Mouse (Mus musculus) embryo, embryonic 11 days (tissue): Measurements from ENCODE around the gene Myo1d.

Source experiments
- DNase-seq: peaks from one replicate; pipeline ENCODE4 v3.0.0-alpha.2; 2015

Myo1d gene

DNA sequence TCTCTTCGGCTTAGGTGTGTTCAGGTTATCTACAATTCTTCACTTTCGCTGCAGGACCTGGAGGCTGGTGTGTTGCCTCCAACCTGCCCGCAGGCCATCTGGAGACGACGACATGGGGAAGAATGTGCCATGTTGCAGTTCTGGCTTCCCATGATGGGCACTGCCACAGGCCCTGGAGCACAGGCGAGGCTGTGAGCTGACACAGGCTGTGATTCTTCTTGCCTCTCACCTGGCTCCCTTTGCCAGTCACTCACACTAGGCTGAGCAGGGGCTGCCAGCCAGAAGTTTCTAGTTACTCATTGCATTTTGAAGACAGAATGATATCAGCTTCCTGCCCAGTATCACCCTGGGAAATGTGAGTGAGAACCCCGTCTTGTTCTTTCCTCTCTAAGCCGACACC is 250.7 kb downstream of the Myo1d start:
- no peak for DNase-seq

DNA sequence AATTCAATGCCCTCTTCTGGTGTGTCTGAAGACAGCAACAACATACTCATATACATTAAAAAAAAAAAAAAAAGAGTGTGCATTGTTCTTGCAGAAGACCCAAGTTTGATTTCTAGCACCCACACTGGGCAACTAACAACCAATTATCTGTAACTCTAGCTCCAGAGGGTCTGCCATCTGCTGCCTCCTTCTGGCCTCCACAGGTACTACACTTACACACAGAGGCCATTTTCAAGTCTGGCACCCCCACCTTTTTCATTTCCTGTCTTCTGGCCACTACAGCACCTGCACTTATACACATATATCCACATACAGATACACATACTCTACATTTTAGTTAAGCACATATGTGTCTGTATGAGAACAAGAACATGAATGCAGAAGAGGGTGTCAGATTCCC is 252.1 kb downstream of the Myo1d start:
- no peak for DNase-seq

DNA sequence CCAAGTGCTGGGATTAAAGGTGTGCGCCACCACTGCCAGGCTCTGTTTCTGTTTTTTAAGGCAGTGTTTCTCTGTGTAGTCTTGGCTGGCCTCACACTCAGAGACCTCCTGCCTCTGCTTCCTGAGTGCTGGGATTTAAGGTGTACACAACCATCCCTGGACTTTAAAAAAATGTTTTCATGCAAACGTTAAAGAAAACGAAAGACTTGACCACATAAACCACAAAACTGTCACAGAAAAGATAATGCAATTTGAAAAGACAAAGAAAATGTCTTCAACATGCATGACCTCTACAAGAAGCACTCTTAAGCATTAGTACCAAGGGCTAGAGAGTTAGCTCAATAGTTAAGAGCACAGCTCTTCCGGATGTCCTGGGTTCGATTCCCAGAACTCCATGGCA is 255.6 kb downstream of the Myo1d start:
- DNase-seq, result no peak

DNA sequence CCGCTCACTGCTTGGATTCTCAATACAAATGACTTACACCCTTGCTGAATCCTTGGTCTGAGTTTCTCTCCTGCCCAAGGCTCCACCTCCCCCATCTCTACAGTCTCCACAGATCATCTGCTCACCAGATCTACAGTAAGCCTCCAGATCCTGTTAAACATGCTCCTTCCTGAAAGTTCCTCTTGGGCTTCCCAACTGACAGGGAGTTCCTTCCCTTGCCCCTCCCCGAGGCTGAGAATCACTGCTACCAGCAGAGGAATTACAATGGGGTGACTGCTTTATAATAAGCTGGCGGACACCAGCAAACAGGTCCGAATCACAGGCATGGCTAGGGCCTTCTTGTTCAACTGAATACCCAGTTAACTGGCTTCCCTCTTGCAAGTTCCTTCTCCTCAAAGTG is 256.4 kb downstream of the Myo1d start:
- no peak for DNase-seq

DNA sequence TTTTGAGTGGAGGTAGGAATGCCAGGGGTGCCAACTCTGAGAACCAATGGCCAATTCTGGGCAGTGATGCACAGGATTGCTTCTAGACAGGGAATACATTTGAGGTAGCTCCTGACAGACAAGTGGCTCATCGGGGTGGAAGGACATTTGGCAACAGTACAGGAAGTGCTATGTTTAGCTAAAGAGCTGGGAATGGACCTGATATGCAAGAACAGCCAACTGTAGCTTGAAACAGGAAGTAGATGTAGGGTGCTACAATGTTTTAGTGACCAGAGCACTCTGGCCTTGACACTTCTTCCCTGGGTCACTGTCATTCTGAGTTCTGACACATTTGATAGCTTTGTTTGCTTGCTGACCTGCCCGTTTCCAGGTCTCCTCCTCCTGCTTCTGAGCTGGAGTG is 257.0 kb downstream of the Myo1d start:
- no peak for DNase-seq

DNA sequence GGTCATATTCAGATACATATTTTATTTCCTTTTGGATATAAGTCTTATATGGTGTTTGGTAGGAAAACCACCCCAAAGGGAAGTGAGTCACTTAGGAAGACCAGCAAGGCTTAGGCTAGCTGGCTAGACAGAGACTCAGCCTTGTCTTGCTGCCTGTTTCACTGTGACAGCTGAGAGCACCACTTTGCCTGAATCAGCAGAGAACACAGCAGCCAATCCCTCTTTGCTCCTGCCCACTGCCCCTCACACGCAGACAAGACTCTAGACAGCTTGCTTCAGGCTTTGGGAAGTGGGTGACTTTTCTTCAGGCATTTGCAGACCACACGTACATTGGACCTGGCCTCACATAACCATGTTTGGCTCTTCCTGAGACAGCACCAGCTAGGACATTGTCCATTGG is 258.7 kb downstream of the Myo1d start:
- no peak for DNase-seq

DNA sequence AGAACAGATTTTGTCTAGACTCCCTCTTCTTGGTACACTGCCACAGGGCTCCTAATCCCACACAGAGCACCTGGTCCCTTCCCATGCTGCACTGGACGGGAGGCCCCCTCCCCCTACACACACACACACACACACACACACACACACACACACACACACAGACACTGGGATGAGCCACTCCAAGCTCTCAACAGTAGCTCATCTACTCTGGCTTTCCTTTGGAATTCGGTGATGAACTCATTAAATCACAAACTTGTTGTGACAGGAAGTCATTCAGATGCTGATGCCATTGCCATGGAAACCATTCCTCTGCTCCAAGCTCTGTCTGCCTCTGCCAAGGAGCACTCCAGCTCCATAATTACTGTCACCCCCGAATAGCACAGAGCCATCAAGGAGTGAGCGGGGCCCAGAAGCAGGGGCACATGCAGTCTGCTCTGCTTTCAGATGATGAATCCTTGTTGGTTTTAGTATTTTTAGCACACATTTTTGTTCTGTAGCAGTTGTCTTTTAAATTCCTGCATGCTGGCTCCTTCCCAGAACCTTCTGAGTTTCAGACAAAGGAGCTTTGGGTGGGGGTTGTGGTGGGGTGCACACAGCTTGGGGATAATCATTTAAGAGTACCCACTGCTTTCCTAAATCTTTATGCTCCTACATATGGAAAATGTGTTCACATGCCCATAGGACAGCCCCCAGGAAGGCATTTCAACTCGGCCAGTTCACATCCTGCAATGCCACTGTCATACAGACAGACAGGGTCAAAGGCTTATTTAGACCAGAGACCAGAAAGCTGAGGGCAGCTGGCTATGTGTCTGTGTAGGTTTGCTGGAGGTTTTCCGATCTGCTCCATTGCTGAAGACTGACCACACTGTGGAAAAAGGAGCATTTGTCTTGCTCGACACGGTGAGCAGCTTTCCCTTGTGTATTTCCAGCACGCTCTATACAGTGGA is 261.1 kb downstream of the Myo1d start:
- DNase-seq, result peak; percentile 82

DNA sequence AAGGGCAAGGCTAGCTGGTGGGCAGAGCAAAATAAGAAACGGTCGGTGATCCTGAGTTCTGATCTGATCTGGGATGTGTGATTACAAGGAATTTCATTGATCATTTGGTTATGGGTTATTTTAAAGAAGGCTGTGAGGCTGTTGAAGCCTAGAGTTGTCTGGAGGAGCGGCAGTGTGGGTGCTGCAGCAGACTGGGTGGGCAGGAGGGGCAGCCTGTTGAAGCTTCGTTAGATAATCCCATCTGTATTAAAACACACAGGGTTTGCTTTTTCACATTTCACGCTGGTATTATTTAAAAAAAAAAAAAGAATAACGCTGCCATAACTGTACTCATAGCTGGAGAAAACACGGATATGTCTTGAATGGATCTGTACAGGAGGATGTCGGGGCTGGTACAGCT is 263.9 kb downstream of the Myo1d start:
- no peak for DNase-seq

DNA sequence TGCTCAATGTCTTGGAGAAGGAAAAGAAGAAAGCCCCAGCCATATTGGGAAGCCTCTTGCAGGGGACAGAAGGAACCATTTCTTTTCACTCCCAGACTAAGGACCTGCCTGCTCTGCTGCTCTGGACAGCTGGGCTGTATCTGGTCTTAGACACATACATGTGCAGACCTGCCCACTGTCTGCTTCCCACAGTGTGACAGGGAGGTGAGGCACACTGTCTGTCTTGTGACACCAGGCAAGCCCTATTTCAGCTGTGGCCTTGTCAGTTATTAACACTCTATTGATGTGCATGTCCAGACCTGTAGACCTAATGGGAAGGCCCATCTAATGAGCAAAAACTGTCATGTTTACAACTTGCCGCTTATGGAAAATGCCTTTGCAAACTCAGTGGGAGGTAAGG is 264.5 kb downstream of the Myo1d start:
- DNase-seq, result no peak

DNA sequence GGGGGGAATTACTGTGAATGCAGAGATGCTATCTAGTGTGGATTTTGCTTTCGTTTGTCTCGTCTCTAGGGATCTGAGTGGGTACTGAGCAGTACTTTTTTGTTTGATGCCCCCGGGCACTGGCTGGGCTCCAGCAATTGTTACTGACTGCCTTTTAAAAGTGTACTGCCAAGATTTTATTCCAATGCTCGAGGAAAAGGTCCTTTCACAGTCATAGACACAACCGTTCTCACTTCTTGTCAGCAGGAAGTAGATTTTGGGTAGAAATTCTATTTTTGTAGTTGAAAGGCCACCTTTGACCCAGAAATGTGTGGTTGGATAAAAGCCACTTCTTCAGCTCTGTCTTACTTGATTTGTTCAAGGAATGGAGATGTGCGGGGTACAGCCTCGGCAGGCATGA is 266.0 kb downstream of the Myo1d start:
- no peak for DNase-seq

DNA sequence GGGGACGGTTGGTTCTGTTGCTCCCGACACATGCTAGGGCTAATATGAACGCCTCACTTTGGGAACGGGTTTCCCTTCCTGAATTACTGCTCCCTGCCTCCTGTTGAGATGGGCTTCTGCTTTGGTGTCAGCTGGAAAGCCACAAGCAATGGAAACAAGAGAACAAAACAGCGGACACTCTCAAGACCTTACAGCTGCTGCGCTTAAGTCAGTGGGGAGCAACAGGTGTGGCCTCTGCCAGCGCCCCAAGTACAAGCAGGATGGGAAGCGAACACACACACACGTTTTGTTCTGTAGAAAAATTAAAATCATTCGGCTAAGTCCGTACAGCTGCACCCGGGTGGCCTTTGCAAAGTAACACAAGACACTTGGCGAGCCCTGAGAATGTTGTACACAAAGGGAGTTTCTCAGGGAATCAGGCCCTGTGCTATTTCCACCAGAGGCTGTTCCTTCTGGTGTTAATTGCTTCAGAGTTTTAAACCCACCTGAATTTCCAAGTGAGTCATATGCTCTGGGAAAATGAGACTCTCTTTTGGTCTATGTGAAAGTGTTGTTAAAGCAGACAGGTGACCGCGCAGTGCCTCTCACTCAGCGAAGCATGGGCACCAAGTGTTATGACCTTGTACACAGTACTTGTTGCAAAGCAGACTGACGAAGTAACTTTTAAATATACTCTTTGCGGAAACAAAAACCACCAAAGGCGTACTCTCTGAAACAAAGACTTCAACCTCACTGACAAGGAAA is 267.3 kb downstream of the Myo1d start:
- no peak for DNase-seq

DNA sequence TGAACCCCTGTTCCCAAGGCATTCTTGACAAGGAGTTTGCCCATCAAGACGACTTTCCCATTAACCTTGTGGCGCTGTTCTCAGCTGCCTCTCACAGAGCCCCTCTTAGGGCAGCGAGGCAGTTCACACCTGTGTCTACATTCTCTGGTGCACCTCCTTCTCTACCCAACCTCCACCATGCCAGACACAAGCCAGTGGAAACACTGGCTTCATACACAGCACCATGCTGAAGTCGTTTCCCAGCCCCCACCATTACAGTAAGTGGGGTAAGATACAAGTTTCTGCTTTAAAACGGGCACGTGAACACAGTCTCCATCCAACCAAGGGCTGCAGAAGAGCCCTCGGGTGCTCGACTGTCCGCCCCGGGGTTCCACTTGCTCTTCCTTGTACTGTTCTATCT is 269.7 kb downstream of the Myo1d start:
- DNase-seq, result no peak

DNA sequence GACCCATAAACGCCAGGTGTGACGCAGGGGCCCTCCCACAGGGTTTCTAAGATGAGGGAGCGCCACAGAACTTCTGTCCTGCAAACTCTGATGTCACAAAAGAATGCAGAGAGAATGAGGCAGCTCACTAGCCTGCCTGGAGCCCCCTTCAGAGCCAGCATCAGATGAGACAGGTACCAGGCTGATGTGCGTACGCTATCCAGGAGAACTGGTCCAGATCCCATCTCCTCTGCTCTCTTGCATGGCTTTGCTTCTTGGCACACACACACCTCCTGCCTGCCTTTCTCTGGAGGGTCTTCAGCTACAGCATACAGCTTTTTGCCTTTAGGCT is 270.7 kb downstream of the Myo1d start:
- peak; percentile 14 for DNase-seq

DNA sequence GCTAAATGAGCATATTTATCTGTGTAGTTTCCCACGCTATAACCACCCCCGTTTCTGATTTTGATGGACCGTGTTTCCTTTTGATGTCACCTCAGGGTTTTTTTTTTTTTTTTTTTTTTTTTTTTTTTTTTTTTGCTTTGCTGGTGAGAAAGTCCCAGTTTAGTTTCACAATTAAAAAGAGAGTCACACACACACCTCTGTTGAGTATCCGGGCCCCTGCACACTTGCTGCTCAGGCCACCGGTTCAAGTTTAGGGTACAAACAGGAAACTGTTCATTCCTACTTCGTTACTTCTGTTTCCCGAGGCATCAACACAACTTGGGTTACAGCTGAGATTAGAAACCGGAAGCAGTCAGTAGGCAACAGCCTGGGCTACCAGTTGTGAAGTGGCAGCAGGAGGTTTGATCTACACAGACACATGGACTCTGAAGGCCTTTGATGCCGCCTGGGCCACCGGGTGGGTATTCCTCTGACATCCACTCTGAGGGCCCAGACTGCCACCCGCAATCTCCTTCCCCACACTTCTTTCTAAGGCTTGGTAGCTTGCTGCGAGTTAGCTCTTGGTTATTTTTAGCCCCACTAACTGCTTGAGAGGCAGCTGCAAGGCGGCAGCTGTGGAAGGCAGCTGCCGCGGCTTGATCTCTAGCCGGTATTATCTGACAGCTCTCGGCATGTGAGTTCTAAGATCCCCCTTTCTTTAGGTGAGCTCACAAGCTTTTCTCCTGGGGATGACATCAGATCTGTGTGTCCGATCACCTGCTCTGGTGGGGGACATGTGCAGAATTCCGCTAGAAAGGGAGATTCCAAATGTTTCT is 271.3 kb downstream of the Myo1d start:
- peak; percentile 50 for DNase-seq

DNA sequence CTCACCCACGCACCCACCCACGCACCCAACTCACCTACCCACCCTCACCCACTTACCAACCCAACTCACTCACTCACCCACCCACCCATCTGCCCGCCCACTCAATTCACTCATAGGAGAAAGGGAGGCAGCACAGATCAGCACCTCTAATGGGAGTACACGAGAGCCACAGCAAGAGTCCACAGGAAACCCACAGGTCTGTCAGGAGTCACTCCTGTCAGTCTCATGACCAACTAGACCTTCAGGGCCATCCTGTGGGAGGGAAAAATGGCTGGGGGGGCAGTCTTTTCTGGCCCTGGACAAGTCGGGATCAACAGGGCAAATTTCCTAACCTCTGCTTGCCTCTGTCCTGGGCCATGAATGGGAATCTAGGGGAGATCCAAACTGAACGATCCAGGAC is 272.0 kb downstream of the Myo1d start:
- no peak for DNase-seq

DNA sequence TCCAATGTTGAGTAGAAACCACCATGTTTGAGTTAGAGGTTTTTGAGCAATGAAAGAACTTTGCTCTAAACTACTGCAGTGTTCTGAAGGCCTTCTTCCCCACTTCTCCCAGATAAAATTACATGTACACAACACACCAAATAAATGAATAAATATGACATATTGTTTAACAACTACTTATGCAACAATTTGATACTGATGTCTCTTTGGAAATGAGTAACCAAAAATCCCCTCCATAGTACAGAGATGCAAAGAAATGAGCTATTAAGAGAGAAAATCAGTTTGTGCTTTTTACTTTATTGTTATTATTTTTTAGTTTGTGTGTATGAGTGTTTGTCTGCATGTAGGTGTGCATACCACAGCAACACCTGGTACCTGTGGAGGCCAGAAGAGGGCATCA is 273.3 kb downstream of the Myo1d start:
- no peak for DNase-seq

DNA sequence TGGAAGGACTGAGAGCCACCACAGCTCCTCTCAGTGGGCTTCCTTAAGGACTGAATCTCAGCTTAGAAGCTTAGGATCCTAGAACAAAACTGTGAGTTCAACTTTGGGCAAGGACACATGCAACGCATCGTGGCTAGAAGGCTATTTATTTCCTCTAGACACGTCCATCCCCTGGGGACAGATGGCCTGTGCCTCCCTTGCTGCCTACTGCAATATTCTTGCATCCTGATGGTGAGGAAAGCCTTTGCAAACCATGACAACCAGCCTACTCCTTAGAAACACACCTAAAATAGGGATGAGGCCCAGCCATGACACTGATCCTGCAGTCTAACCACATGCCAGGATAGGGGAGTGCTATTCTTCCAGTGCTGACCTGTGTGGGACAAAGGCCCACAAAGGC is 274.2 kb downstream of the Myo1d start:
- no peak for DNase-seq

DNA sequence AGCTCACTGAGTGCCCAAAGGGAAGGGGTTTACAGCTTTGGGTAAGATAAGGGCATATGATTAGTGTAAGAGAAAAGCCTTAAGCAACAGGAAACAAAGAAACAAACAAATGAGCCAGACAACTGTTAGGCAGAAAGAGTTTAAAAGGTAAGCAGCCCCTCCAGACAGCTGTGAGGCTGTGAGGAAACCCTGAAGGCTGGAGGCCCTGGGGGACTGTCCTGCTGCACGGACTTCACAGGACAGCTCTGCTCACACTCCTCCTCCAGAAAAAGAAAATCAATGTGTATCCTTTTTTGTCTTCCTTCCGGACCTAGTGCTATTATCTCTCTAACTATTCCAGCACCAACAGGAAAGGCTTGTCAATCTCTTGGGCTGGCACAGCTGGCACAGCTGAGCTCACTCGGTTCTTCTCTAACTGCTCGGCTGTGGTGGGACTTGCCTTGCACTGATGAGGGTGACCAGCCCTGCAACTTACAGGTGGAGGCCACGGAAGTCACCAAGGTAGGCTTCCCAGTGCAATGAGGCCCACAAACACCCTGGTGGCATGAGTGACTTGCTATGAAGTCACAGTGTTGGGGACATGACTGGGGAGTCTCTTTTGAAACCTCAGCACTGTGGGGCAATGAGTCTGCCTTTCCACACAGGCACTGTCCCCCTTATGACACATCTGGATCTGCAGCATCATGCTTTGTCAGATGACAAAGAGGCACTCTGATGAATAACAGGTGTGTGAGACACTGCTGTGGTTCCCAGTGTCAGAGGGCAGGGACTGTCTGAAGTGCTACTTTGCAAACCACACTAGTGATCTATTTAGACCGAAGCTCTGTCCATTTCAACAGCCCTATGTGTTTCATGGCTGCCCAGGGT is 275.1 kb downstream of the Myo1d start:
- DNase-seq, result no peak

DNA sequence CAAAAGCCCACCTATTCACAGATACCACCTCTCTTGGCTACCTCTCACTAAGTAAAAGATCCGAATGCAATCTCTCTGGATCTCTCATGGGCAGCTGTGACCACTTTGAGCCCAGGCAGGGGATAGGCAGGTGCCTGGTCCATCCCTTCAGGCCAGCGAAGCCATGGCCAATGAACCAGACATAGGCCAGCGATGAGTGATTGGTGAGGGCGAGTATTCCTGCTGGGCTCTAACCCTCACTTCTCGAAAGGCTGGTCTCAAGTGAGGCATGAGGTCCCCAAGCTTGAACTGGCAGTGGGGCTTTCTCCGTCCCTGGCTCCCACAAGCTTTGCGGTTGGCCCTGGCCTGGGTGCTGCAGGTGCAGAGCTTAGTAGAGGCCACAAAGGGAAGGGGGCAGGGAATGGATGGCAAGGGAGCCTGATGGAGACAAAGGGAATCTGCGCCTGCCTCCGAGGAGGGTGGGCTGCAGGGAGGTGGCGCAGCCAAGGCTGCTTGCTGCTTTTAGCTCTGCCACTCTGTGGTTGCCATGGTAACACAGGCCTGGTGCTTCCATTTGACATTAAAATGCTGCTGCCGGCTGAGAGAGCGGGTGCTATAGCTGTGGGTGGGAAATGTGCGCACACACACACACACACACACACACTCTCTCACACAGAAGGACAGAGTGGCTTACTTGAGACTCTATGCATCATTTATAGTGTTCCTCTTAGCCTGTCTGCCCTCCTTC is 275.9 kb downstream of the Myo1d start:
- DNase-seq, result peak; percentile 92

DNA sequence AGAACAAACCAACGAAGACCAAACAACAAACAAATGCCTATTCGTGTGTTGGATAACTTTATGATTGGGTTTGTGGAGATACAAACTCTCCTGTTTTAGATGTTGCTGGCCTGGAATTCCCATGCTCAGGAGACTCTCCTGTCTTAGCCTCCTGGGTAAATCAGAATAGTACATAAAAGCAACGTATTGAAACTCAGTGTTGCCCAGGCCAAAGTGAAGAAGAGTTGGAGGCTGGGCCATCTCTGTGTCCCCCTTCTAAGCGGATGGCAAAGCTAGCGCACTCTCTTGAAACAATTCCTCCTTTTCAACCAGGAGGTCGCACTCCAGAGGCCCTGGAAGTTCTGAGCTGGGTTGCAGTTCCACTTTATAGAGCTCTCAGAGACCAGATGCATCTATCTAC is 276.5 kb downstream of the Myo1d start:
- DNase-seq, result no peak

DNA sequence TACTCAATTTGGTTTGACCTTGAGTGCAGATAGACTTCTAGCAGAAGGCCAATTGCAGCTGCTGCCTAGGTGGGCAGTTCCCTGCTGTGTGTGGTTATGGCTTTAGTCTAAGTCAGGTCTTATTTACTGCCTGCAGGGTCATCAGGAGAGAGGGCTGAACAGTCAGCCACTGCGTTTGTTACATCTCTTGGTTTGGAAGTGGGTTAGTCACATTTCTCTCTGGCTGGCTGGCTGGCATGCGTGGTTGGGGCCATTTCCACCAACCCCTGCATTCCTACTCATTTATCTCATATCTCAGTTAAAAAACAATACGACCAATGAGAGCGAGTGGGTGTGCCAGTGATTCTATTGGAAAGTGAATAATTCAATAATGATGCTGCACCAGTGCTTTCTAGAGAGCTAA is 280.3 kb downstream of the Myo1d start:
- DNase-seq, result no peak
